Mouse (Mus musculus): Measurements from ENCODE around the gene Caln1. TPM values are rescaled to one million over a fixed set of nuclear protein-coding genes. Genes with fewer than 3 reads are reported as not detected.

Caln1 gene
- 0.05 and 0.08 TPM in 2 replicates for polyA plus RNA-seq (2014; fragmentation: Nextera tagmentation; extraction: Ambion mirVana)

DNA sequence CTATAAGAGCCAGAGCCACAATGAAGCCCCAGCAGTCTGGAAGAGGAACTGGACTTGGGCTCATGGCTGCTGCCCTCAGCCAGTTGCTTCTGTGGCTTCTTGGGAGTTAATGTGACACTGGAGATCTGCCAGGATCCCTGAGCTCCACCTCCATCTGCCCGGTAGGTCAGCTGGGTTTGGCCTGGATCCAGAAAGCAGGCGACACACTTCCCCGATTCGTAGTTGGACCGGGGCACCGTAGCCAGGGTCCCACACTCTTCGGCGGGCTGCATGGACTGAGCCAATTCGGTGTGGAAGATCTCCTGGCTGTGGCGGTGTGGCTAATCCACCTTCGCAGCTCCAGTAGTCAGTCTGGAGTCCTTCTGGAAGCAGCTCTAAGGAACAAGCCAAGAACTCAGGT lies at the start of gene Caln1:
Gene Caln1 (plus strand): TSS at position 219 of the 400 bp plus-strand sequence.
- Histone ChIP-seq H3K9me3 (ENCODE audit: low read depth, low read length) (no peaks in the 10 kb centered on the region), H3K4me3 (ENCODE audit: low read depth, low read length) (no peak within 1 kb of the TSS), H3K27ac (ENCODE audit: low read depth) (no peak within 1 kb of the TSS), H3K27me3 (ENCODE audit: insufficient read depth, low read length) (no peaks in the 10 kb centered on the region), H3K36me3 (ENCODE audit: insufficient read depth) (no peaks in the 10 kb centered on the region), H3K4me1 (ENCODE audit: insufficient read depth) (no peaks in the 10 kb centered on the region), H3K4me2 (no peak within 1 kb of the TSS), H3K9ac (no peak within 1 kb of the TSS)
- ATAC-seq (ENCODE audit: insufficient read depth) (no peak), DNase-seq (peak; percentile 50)
- TF ChIP-seq CTCF (IDR thresholded peaks at IDR 0.05; ENCODE audit: low read depth): no peak
- 59% methylated on average over 11 of the region's 11 CpGs for WGBS

DNA sequence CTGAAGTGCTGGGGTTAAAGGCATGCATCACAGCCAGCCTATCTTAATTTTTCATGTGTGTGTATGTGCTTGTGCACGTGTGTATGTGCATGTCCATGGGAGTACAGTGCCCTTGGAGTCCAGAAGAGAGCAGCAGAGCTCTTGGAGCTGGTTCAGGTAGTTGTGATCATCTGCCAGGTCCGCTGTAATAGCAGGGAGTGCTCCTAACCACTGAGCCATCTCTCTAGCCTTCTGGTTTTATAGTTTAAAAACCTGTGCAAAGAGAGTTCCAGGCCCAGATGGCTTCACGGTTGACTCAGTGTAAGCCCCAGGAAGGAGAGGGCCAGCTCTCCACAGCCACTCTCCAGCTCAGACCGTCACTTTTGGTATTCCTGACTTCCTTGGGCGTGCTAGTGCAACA lies 49.5 kb upstream of the Caln1 start:
- 90% methylated on average over 5 of the region's 5 CpGs for WGBS
- Histone ChIP-seq H3K36me3 (ENCODE audit: insufficient read depth) (peaks cover 10% of the 10 kb centered on the region; the same call in 1 of the 2 replicates), H3K9me3 (ENCODE audit: low read depth, low read length) (0 out of 2 replicates have a peak, but pooled peaks cover 6% of the 10 kb centered on the region), H3K27me3 (ENCODE audit: insufficient read depth, low read length) (no peaks in the 10 kb centered on the region), H3K9ac (no peak overlapping the region), H3K4me2 (no peak overlapping the region), H3K4me3 (ENCODE audit: low read depth, low read length) (no peak overlapping the region), H3K27ac (ENCODE audit: low read depth) (no peak overlapping the region), H3K4me1 (ENCODE audit: insufficient read depth) (no peaks in the 10 kb centered on the region)
- ATAC-seq (ENCODE audit: insufficient read depth): no peak
- no peak for DNase-seq
- no peak for TF ChIP-seq CTCF (IDR thresholded peaks at IDR 0.05; ENCODE audit: low read depth)

DNA sequence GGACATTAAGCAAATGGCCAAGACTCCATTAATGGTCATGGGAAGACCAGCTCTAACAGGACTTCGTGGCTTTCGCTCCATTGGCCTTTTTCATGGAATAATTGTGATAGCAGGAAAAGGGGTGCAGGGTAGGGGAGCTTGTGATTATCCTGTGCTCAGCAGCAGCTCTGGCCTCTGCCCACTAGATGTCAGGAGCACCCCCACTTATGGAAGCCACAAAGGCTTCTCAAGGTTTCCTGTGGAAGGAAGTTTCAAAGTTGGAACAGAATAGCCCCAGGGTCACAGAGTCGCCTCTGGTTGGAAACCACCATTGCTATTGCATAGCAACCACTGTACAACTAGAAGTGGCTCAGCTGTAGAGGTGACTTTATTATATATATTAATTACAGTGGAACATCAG lies 48.8 kb upstream of the Caln1 start:
- no peak overlapping the region for H3K27ac ChIP-seq (ENCODE audit: low read depth)
- no peaks in the 10 kb centered on the region for H3K27me3 ChIP-seq (ENCODE audit: insufficient read depth, low read length)
- 0 out of 2 replicates have a peak, but pooled peaks cover 6% of the 10 kb centered on the region for H3K9me3 ChIP-seq (ENCODE audit: low read depth, low read length)
- H3K4me1 ChIP-seq (ENCODE audit: insufficient read depth): no peaks in the 10 kb centered on the region
- H3K4me2 ChIP-seq: no peak overlapping the region
- no peak overlapping the region for H3K4me3 ChIP-seq (ENCODE audit: low read depth, low read length)
- peak; percentile 55 for TF ChIP-seq CTCF (IDR thresholded peaks at IDR 0.05; ENCODE audit: low read depth)
- ATAC-seq (ENCODE audit: insufficient read depth) (peak; percentile 28; the same call in 1 of the 2 replicates), DNase-seq (peak; percentile 72)
- no peak overlapping the region for H3K9ac ChIP-seq
- 77% methylated on average over 3 of the region's 3 CpGs for WGBS
- peaks cover 14% of the 10 kb centered on the region; the same call in 1 of the 2 replicates for H3K36me3 ChIP-seq (ENCODE audit: insufficient read depth)

DNA sequence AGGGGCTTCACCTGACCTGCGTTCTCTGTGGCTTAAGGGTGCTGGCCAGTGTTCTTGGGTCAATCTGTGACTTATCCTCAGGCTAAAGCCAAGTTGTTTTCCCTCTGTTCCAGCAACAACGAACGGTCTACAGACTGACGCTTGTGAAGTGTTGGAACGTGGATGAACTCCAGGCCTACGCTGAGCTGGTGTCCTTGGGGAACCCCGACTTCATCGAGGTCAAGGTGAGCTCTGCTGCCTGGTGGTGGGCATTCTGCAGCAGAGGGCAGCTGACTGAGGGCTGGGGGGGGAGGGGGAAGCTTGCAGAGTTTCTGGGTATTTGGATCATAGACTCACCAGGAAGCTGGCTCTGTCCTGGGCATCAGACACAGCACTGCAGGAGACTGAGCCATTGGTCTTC lies 43.8 kb upstream of the Caln1 start:
- DNase-seq (no peak), ATAC-seq (ENCODE audit: insufficient read depth) (no peak)
- H3K9me3 ChIP-seq (ENCODE audit: low read depth, low read length): 0 out of 2 replicates have a peak, but pooled peaks cover 6% of the 10 kb centered on the region
- whole genome bisulfite sequencing: 93% methylated on average over 8 of the region's 8 CpGs
- no peak overlapping the region for H3K9ac ChIP-seq
- peaks cover 22% of the 10 kb centered on the region; the same call in 1 of the 2 replicates for H3K36me3 ChIP-seq (ENCODE audit: insufficient read depth)
- no peaks in the 10 kb centered on the region for H3K27me3 ChIP-seq (ENCODE audit: insufficient read depth, low read length)
- no peak for TF ChIP-seq CTCF (IDR thresholded peaks at IDR 0.05; ENCODE audit: low read depth)
- H3K27ac ChIP-seq (ENCODE audit: low read depth): no peak overlapping the region
- no peak overlapping the region for H3K4me3 ChIP-seq (ENCODE audit: low read depth, low read length)
- H3K4me1 ChIP-seq (ENCODE audit: insufficient read depth): 0 out of 2 replicates have a peak, but pooled peaks cover 8% of the 10 kb centered on the region
- no peak overlapping the region for H3K4me2 ChIP-seq

DNA sequence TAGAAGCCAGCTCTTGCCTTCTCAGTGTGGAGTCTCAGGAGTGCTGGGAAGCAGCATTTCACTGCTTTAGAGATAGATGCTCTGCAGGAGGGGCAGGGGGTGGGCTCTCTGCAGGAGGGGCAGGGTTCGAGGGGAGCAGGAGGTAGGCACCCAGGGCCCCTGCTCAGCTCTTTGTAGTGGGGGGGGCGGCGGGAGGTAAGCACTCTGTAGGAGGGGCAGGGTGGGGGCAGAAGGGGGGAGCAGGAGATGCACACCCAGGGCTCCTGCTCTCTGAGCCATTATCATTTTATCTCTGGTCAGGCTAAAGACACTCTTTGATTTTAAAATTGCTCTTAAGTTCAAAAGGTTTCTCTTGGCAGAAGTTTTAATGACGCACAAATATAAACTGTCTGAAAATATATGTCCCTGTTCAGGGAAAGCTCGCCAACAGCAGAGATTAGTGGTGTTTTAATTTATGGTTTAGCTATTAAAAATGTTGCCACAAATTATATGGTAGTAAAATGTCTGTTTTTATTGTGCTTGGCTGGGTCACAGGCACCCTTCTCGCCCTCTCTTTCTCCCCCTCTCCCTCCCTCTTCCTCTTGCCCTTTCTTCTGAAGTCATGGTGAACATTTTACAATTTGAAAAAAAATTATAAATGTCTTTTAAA lies 41.5 kb upstream of the Caln1 start:
- WGBS: 38% methylated on average over 6 of the region's 6 CpGs
- ATAC-seq (ENCODE audit: insufficient read depth) (peak; percentile 75), DNase-seq (peak; percentile 78)
- no peak overlapping the region for H3K4me2 ChIP-seq
- H3K36me3 ChIP-seq (ENCODE audit: insufficient read depth): peaks cover 22% of the 10 kb centered on the region; the same call in 1 of the 2 replicates
- H3K9me3 ChIP-seq (ENCODE audit: low read depth, low read length): 0 out of 2 replicates have a peak, but pooled peaks cover 6% of the 10 kb centered on the region
- no peak overlapping the region for H3K4me3 ChIP-seq (ENCODE audit: low read depth, low read length)
- H3K27me3 ChIP-seq (ENCODE audit: insufficient read depth, low read length): no peaks in the 10 kb centered on the region
- TF ChIP-seq CTCF (IDR thresholded peaks at IDR 0.05; ENCODE audit: low read depth): no peak
- no peak overlapping the region for H3K9ac ChIP-seq
- no peak overlapping the region for H3K27ac ChIP-seq (ENCODE audit: low read depth)
- 0 out of 2 replicates have a peak, but pooled peaks cover 8% of the 10 kb centered on the region for H3K4me1 ChIP-seq (ENCODE audit: insufficient read depth)

DNA sequence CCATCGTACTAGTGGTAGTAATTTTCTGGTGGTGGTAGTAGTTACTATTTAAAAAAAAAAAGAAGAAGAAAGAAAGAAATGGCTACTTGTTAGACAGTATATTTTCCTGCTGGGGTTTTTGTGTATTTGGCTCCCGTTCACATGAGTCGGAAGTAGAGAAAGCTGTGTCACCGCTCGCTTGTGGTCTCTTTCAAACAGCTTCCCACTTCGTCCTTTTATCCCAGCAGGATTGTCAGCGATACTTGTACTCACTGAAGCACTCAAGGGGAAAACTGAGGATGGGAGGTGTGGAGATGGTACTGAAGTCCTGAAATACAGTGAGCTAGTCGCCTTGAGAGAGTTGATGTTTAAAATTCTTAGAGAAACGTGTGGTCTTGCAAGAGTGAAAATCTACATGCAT lies 40.9 kb upstream of the Caln1 start:
- Histone ChIP-seq H3K4me3 (ENCODE audit: low read depth, low read length) (no peak overlapping the region), H3K9ac (no peak overlapping the region), H3K4me1 (ENCODE audit: insufficient read depth) (0 out of 2 replicates have a peak, but pooled peaks cover 8% of the 10 kb centered on the region), H3K4me2 (no peak overlapping the region), H3K27ac (ENCODE audit: low read depth) (no peak overlapping the region), H3K9me3 (ENCODE audit: low read depth, low read length) (0 out of 2 replicates have a peak, but pooled peaks cover 6% of the 10 kb centered on the region), H3K36me3 (ENCODE audit: insufficient read depth) (peaks cover 22% of the 10 kb centered on the region; the same call in 1 of the 2 replicates), H3K27me3 (ENCODE audit: insufficient read depth, low read length) (no peaks in the 10 kb centered on the region)
- DNase-seq: peak; percentile 50
- TF ChIP-seq CTCF (IDR thresholded peaks at IDR 0.05; ENCODE audit: low read depth): no peak
- WGBS: 52% methylated on average over 9 of the region's 9 CpGs
- no peak for ATAC-seq (ENCODE audit: insufficient read depth)

DNA sequence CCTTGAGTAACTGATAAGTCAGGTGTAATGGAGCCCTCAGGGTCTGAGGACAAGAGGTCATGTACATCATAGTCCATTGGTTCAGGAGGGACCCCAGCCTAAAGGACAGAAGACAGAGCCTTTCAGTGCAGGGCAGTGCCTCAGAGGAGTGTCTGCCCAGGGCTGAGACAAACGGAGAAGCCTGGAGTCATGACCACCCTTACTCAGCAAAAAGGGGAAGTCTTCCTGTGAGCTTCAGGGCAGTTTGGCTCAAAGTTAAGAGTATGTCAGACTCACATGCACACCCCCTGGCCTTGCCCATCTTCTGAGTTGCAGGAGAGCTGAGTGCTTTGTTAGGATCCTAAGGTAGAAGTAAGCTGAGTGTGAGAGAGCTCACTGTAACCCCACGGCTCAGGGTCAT lies 39.4 kb upstream of the Caln1 start:
- no peak overlapping the region for H3K9ac ChIP-seq
- H3K27ac ChIP-seq (ENCODE audit: low read depth): no peak overlapping the region
- DNase-seq (no peak), ATAC-seq (ENCODE audit: insufficient read depth) (no peak)
- 47% methylated on average over 2 of the region's 2 CpGs for WGBS
- no peak overlapping the region for H3K4me3 ChIP-seq (ENCODE audit: low read depth, low read length)
- peaks cover 21% of the 10 kb centered on the region for H3K36me3 ChIP-seq (ENCODE audit: insufficient read depth)
- H3K9me3 ChIP-seq (ENCODE audit: low read depth, low read length): no peaks in the 10 kb centered on the region
- no peak for TF ChIP-seq CTCF (IDR thresholded peaks at IDR 0.05; ENCODE audit: low read depth)
- 0 out of 2 replicates have a peak, but pooled peaks cover 8% of the 10 kb centered on the region for H3K4me1 ChIP-seq (ENCODE audit: insufficient read depth)
- H3K4me2 ChIP-seq: no peak overlapping the region
- H3K27me3 ChIP-seq (ENCODE audit: insufficient read depth, low read length): no peaks in the 10 kb centered on the region
